8 mouse cellular contexts compared by ENCODE assay signal in genomic region chr11:118202410-118203233, GRCm38 (mm10). TPM values are rescaled to one million over a fixed set of nuclear protein-coding genes. Genes with fewer than 3 reads are reported as not detected.
DNase-seq lines count a peak whose midpoint lies in the region; ATAC-seq lines count a peak whose summit lies in the region.

No protein-coding gene starts in this region.

- no peaks in the 10 kb centered on the region for H3K36me3 ChIP-seq in hindbrain, embryonic 12.5 days
- H3K36me3 ChIP-seq in lung, embryonic 16.5 days (ENCODE audit: control insufficient read depth, insufficient read depth, low read length): no peaks in the 10 kb centered on the region

- H3K4me2 ChIP-seq in hindbrain, embryonic 12.5 days (replicated peaks): peak overlapping the region; percentile 69
- peak overlapping the region; percentile 58 for H3K4me2 ChIP-seq in lung, embryonic 16.5 days (ENCODE audit: low read depth, low read length)

- no peaks in the 10 kb centered on the region for H3K9me3 ChIP-seq in hindbrain, embryonic 12.5 days (replicated peaks)
- H3K9me3 ChIP-seq in lung, embryonic 16.5 days (ENCODE audit: control insufficient read depth, low read length): no peaks in the 10 kb centered on the region

- peaks cover 66% of the 10 kb centered on the region for H3K4me1 ChIP-seq in hindbrain, embryonic 12.5 days
- peaks cover 51% of the 10 kb centered on the region for H3K4me1 ChIP-seq in lung, embryonic 16.5 days (replicated peaks; ENCODE audit: control insufficient read depth, insufficient read depth, low read length)

- peak overlapping the region; percentile 44 for H3K4me3 ChIP-seq in hindbrain, embryonic 12.5 days
- H3K4me3 ChIP-seq in lung, embryonic 16.5 days (ENCODE audit: low read length): peak overlapping the region; percentile 42

- H3K9ac ChIP-seq in hindbrain, embryonic 12.5 days: peak overlapping the region; percentile 85
- peak overlapping the region; percentile 59 for H3K9ac ChIP-seq in lung, embryonic 16.5 days (ENCODE audit: low read length)

- H3K27me3 ChIP-seq in hindbrain, embryonic 12.5 days: no peaks in the 10 kb centered on the region
- no peaks in the 10 kb centered on the region for H3K27me3 ChIP-seq in lung, embryonic 16.5 days (ENCODE audit: control insufficient read depth, insufficient read depth, low read depth, low read length)

- DNase-seq in T-cell, adult 2 months (ENCODE audit: low spot score): peak; percentile 23
- peak; percentile 77 to 78 for DNase-seq in cerebellum, postnatal 14 days
- peak; percentile 84 to 86 for DNase-seq in frontal cortex, postnatal 36 days (ENCODE audit: low spot score in 2 of 2)
- peak; percentile 81 to 83 for DNase-seq in layer of hippocampus, postnatal 14 days (ENCODE audit: low spot score in 2 of 2)
- peak; percentile 65 for DNase-seq in ovary, postnatal 36 days (ENCODE audit: low spot score)

- 4% methylated on average over 19 of the region's 19 CpGs for WGBS in hindbrain, embryonic 12.5 days
- 8% methylated on average over 19 of the region's 19 CpGs for WGBS in lung, embryonic 16.5 days

- peak overlapping the region; percentile 96 for H3K27ac ChIP-seq in hindbrain, embryonic 12.5 days
- H3K27ac ChIP-seq in lung, embryonic 16.5 days (ENCODE audit: low read length): peak overlapping the region; percentile 74

- ATAC-seq in hindbrain, embryonic 12.5 days (ENCODE audit: low FRiP score): peak; percentile 92
- ATAC-seq in lung, embryonic 16.5 days (ENCODE audit: low read depth): peak; percentile 88
- no peak for ATAC-seq in inflammation-experienced regulatory T-cells, adult 6 months

RNA-seq across cellular contexts. Expression of gene Cyth1, which starts 45.8 kb away (rescaled TPM):
- 29.0 and 33.5 TPM in 2 replicates for polyA plus RNA-seq in hindbrain, embryonic 12.5 days (2016; fragmentation: Nextera tagmentation; extraction: Ambion mirVana)
- total RNA-seq in layer of hippocampus, postnatal 14 days (2021): 10 to 100 TPM; 72.0 to 75.0 TPM
- 14.1 and 14.4 TPM in 2 replicates for polyA plus RNA-seq in lung, embryonic 16.5 days (2015; fragmentation: Nextera tagmentation; extraction: Ambion mirVana)
- polyA plus RNA-seq in inflammation-experienced regulatory T-cells, adult 6 months (2017; shearing (Covaris generic)): 10 to 100 TPM; 33.8 to 51.6 (median 41.7) TPM

Comparison
In these comparisons a context has a peak if more than half of its experiments do, and no peak if none do; other contexts are left out.
1. DNase-seq: peak in every context shown above with its lines; median percentile 85 in frontal cortex, postnatal 36 days; 82 in layer of hippocampus, postnatal 14 days; 78 in cerebellum, postnatal 14 days; 65 in ovary, postnatal 36 days; 23 in T-cell, adult 2 months.